Mouse (Mus musculus): ENCODE measurements at regions not wholly inside any gene's neighbourhood (a gene's known extent, or its start where the extent isn't known, plus 50 kb on each side); places are given as distances from the start of the nearest gene placed in this dataset.

- in situ Hi-C loops (cut with MboI; ENCODE audit: low pct_unique_long_range_greater_than_20kb in 1 of 2, low sequenced_read_pairs in 2 of 2, unreplicated experiment in 1 of 2): no loop called here
These were observed 2942.3 kb upstream of the Gm7489 start for GRCm38 (mm10) chr15:50942429-50942828.

- in situ Hi-C loops (cut with MboI; ENCODE audit: low pct_unique_long_range_greater_than_20kb in 1 of 2, low sequenced_read_pairs in 2 of 2, unreplicated experiment in 1 of 2): no loop called here
These were observed 2939.7 kb upstream of the Gm7489 start for GRCm38 (mm10) chr15:50944976-50945375.

GRCm38 (mm10) chr15:50959109-50959508, 2925.6 kb upstream of the Gm7489 start:
- in situ Hi-C loops (cut with MboI; ENCODE audit: low pct_unique_long_range_greater_than_20kb in 1 of 2, low sequenced_read_pairs in 2 of 2, unreplicated experiment in 1 of 2): no loop called here

- in situ Hi-C loops (cut with MboI; ENCODE audit: low pct_unique_long_range_greater_than_20kb in 1 of 2, low sequenced_read_pairs in 2 of 2, unreplicated experiment in 1 of 2): no loop called here
These were observed 2921.1 kb upstream of the Gm7489 start for GRCm38 (mm10) chr15:50963606-50964005.

- in situ Hi-C loops (cut with MboI; ENCODE audit: low pct_unique_long_range_greater_than_20kb in 1 of 2, low sequenced_read_pairs in 2 of 2, unreplicated experiment in 1 of 2): no loop called here
These were observed 2920.5 kb upstream of the Gm7489 start for GRCm38 (mm10) chr15:50964236-50964635.

- in situ Hi-C loops (cut with MboI; ENCODE audit: low pct_unique_long_range_greater_than_20kb in 1 of 2, low sequenced_read_pairs in 2 of 2, unreplicated experiment in 1 of 2): no loop called here
These were observed 2917.5 kb upstream of the Gm7489 start for GRCm38 (mm10) chr15:50967176-50967575.

GRCm38 (mm10) chr15:50970637-50971036, 2914.1 kb upstream of the Gm7489 start:
- in situ Hi-C loops (cut with MboI; ENCODE audit: low pct_unique_long_range_greater_than_20kb in 1 of 2, low sequenced_read_pairs in 2 of 2, unreplicated experiment in 1 of 2): no loop called here

GRCm38 (mm10) chr15:50972593-50972992, 2912.1 kb upstream of the Gm7489 start:
- in situ Hi-C loops (cut with MboI; ENCODE audit: low pct_unique_long_range_greater_than_20kb in 1 of 2, low sequenced_read_pairs in 2 of 2, unreplicated experiment in 1 of 2): no loop called here

- in situ Hi-C loops (cut with MboI; ENCODE audit: low pct_unique_long_range_greater_than_20kb in 1 of 2, low sequenced_read_pairs in 2 of 2, unreplicated experiment in 1 of 2): no loop called here
These were observed 2910.5 kb upstream of the Gm7489 start for GRCm38 (mm10) chr15:50974002-50974754.

- in situ Hi-C loops (cut with MboI; ENCODE audit: low pct_unique_long_range_greater_than_20kb in 1 of 2, low sequenced_read_pairs in 2 of 2, unreplicated experiment in 1 of 2): no loop called here
These were observed 2895.2 kb upstream of the Gm7489 start for GRCm38 (mm10) chr15:50989457-50989856.

- in situ Hi-C loops (cut with MboI; ENCODE audit: low pct_unique_long_range_greater_than_20kb in 1 of 2, low sequenced_read_pairs in 2 of 2, unreplicated experiment in 1 of 2): no loop called here
These were observed 2893.0 kb upstream of the Gm7489 start for GRCm38 (mm10) chr15:50991667-50992066.

- in situ Hi-C loops (cut with MboI; ENCODE audit: low pct_unique_long_range_greater_than_20kb in 1 of 2, low sequenced_read_pairs in 2 of 2, unreplicated experiment in 1 of 2): no loop called here
These were observed 2892.5 kb upstream of the Gm7489 start for GRCm38 (mm10) chr15:50992246-50992645.

- in situ Hi-C loops (cut with MboI; ENCODE audit: low pct_unique_long_range_greater_than_20kb in 1 of 2, low sequenced_read_pairs in 2 of 2, unreplicated experiment in 1 of 2): no loop called here
These were observed 2891.6 kb upstream of the Gm7489 start for GRCm38 (mm10) chr15:50993121-50993520.

GRCm38 (mm10) chr15:50995688-50996087, 2889.0 kb upstream of the Gm7489 start:
- in situ Hi-C loops (cut with MboI; ENCODE audit: low pct_unique_long_range_greater_than_20kb in 1 of 2, low sequenced_read_pairs in 2 of 2, unreplicated experiment in 1 of 2): no loop called here

GRCm38 (mm10) chr15:50996296-50996695, 2888.4 kb upstream of the Gm7489 start:
- in situ Hi-C loops (cut with MboI; ENCODE audit: low pct_unique_long_range_greater_than_20kb in 1 of 2, low sequenced_read_pairs in 2 of 2, unreplicated experiment in 1 of 2): no loop called here

GRCm38 (mm10) chr15:50997209-50997763, 2887.4 kb upstream of the Gm7489 start:
- in situ Hi-C loops (cut with MboI; ENCODE audit: low pct_unique_long_range_greater_than_20kb in 1 of 2, low sequenced_read_pairs in 2 of 2, unreplicated experiment in 1 of 2): no loop called here

GRCm38 (mm10) chr15:51038968-51039367, 2845.7 kb upstream of the Gm7489 start:
- in situ Hi-C loops (cut with MboI; ENCODE audit: low pct_unique_long_range_greater_than_20kb in 1 of 2, low sequenced_read_pairs in 2 of 2, unreplicated experiment in 1 of 2): no loop called here

GRCm38 (mm10) chr15:51070538-51070937, 2814.2 kb upstream of the Gm7489 start:
- in situ Hi-C loops (cut with MboI; ENCODE audit: low pct_unique_long_range_greater_than_20kb in 1 of 2, low sequenced_read_pairs in 2 of 2, unreplicated experiment in 1 of 2): no loop called here

GRCm38 (mm10) chr15:51071132-51071656, 2813.5 kb upstream of the Gm7489 start:
- in situ Hi-C loops (cut with MboI; ENCODE audit: low pct_unique_long_range_greater_than_20kb in 1 of 2, low sequenced_read_pairs in 2 of 2, unreplicated experiment in 1 of 2): no loop called here

GRCm38 (mm10) chr15:51073678-51074077, 2811.0 kb upstream of the Gm7489 start:
- in situ Hi-C loops (cut with MboI; ENCODE audit: low pct_unique_long_range_greater_than_20kb in 1 of 2, low sequenced_read_pairs in 2 of 2, unreplicated experiment in 1 of 2): no loop called here

Data from mouse embryonic stem cell (cell line).